Mouse (Mus musculus) olfactory bulb, adult 2 months (tissue): ENCODE measurements around the gene Pfn1.

Experiments
- CTCF ChIP-seq: fragments of 200-500 bp; IDR thresholded peaks from 2 replicates; pipeline ENCODE4 v1.5.1; 2012; ENCODE audit warnings: low read depth, mild to moderate bottlenecking, low read length, moderate library complexity; ENCODE audit not compliant: insufficient read depth
- POLR2A ChIP-seq: fragments of 200-500 bp; IDR thresholded peaks from 2 replicates; pipeline ENCODE4 v1.6.1; 2012; ENCODE audit warnings: mild to moderate bottlenecking, low read depth, low read length, moderate library complexity; ENCODE audit not compliant: insufficient read depth

- TF ChIP-seq CTCF (no peak), POLR2A (no peak)
These were observed 46.8 kb downstream of the Pfn1 start for GRCm38 (mm10) chr11:70607611-70608010.
